Mouse (Mus musculus): ENCODE data around the gene Scai. TPM values are rescaled to one million over a fixed set of nuclear protein-coding genes. Genes with fewer than 3 reads are reported as not detected.

Scai gene
- polyA plus RNA-seq, 1 experiment from 2014 or later = 0.89 TPM

GRCm38 (mm10) chr2:39189961-39190560 is 473 bp downstream of the Scai start:
- ATAC-seq (ENCODE audit: insufficient read depth) = peak; percentile 54
- Histone ChIP-seq H3K4me2 (peak overlapping the region; percentile 93), H3K4me3 (replicated peaks) (peak overlapping the region; percentile 96), H3K36me3 (replicated peaks) (peaks cover 5% of the 10 kb centered on the region; the same call in 1 of the 2 replicates), H3K9me3 (replicated peaks) (no peaks in the 10 kb centered on the region), H3K4me1 (replicated peaks) (peaks cover 18% of the 10 kb centered on the region), H3K27ac (replicated peaks) (peak overlapping the region; percentile 79), H3K27me3 (no peaks in the 10 kb centered on the region), H3K9ac (peak overlapping the region; percentile 91)
- under 1% methylated on average over 39 of the region's 39 CpGs for WGBS (ENCODE audit: insufficient replicate concordance)

GRCm38 (mm10) chr2:39185942-39186341 is 4.6 kb downstream of the Scai start:
- whole genome bisulfite sequencing (ENCODE audit: insufficient replicate concordance) = 57% methylated on average over 3 of the region's 3 CpGs
- no peak overlapping the region for H3K27ac ChIP-seq (replicated peaks)
- H3K27me3 ChIP-seq = no peaks in the 10 kb centered on the region
- H3K4me1 ChIP-seq (replicated peaks) = peaks cover 16% of the 10 kb centered on the region
- no peak overlapping the region for H3K4me3 ChIP-seq (replicated peaks)
- H3K36me3 ChIP-seq (replicated peaks) = no peaks in the 10 kb centered on the region
- no peak overlapping the region for H3K4me2 ChIP-seq
- H3K9me3 ChIP-seq (replicated peaks) = no peaks in the 10 kb centered on the region
- no peak overlapping the region for H3K9ac ChIP-seq
- no peak for ATAC-seq (ENCODE audit: insufficient read depth)

DNA sequence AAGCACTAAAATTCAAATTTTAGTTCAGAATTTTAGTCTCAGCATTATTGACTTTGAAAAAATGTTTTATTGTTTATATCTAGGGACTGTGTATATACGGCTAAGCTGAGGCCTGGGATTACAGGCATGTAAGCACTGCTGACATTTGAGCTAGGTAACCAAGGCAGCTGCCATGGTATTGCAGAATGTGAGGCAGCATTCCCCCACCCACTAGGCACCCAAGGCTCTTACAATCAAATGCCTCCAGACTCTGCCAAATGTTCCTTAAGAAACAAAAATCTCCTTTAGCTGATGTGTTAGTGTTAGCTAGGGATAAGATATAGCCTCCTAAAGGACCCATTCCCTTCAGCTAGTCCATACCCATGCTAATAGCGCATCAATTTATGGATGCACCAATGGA is 6.9 kb downstream of the Scai start:
- Histone ChIP-seq H3K27ac (replicated peaks) (no peak overlapping the region), H3K4me2 (no peak overlapping the region), H3K4me3 (replicated peaks) (no peak overlapping the region), H3K9ac (no peak overlapping the region), H3K36me3 (replicated peaks) (no peaks in the 10 kb centered on the region), H3K27me3 (no peaks in the 10 kb centered on the region), H3K9me3 (replicated peaks) (no peaks in the 10 kb centered on the region), H3K4me1 (replicated peaks) (no peaks in the 10 kb centered on the region)
- no peak for ATAC-seq (ENCODE audit: insufficient read depth)
- 86% methylated on average over 2 of the region's 2 CpGs for WGBS (ENCODE audit: insufficient replicate concordance)

- ATAC-seq (ENCODE audit: insufficient read depth) = no peak
- Histone ChIP-seq H3K4me2 (no peak overlapping the region), H3K9ac (no peak overlapping the region), H3K4me3 (replicated peaks) (no peak overlapping the region), H3K36me3 (replicated peaks) (no peaks in the 10 kb centered on the region), H3K27me3 (no peaks in the 10 kb centered on the region), H3K9me3 (replicated peaks) (no peaks in the 10 kb centered on the region), H3K27ac (replicated peaks) (no peak overlapping the region), H3K4me1 (replicated peaks) (no peaks in the 10 kb centered on the region)
- WGBS (ENCODE audit: insufficient replicate concordance) = 77% methylated on average over 1 of the region's 1 CpGs
These were observed 29.5 kb downstream of the Scai start for GRCm38 (mm10) chr2:39160996-39161395.

GRCm38 (mm10) chr2:39157916-39158315 is 32.6 kb downstream of the Scai start:
- no peaks in the 10 kb centered on the region for H3K4me1 ChIP-seq (replicated peaks)
- no peak overlapping the region for H3K4me3 ChIP-seq (replicated peaks)
- no peak overlapping the region for H3K9ac ChIP-seq
- no peaks in the 10 kb centered on the region for H3K9me3 ChIP-seq (replicated peaks)
- no peaks in the 10 kb centered on the region for H3K27me3 ChIP-seq
- no peak overlapping the region for H3K4me2 ChIP-seq
- no peak for ATAC-seq (ENCODE audit: insufficient read depth)
- WGBS (ENCODE audit: insufficient replicate concordance) = 72% methylated on average over 1 of the region's 1 CpGs
- no peak overlapping the region for H3K27ac ChIP-seq (replicated peaks)
- H3K36me3 ChIP-seq (replicated peaks) = no peaks in the 10 kb centered on the region

DNA sequence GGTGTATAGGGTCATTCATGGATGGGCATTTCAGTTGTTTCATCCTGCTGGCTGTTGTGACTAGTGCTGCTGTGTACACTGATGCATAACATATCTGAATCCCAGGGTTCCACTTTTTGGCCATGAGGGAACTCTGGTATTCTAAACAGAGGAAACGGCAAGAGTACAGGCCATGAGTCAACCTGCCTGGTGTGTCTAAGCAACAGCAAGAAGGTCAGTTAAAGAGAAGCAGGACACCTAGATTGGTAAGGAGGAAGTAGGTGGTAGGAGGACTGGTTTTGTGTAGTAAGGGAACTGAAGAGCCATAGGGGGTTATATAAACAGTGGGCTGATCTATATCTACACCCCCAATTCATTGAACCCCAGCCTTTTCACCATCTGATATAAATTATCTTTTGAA is 33.7 kb downstream of the Scai start:
- no peak overlapping the region for H3K9ac ChIP-seq
- H3K4me1 ChIP-seq (replicated peaks) = no peaks in the 10 kb centered on the region
- H3K27ac ChIP-seq (replicated peaks) = no peak overlapping the region
- H3K36me3 ChIP-seq (replicated peaks) = no peaks in the 10 kb centered on the region
- ATAC-seq (ENCODE audit: insufficient read depth) = no peak
- no peaks in the 10 kb centered on the region for H3K9me3 ChIP-seq (replicated peaks)
- H3K27me3 ChIP-seq = no peaks in the 10 kb centered on the region
- no peak overlapping the region for H3K4me3 ChIP-seq (replicated peaks)
- WGBS (ENCODE audit: insufficient replicate concordance) = 45% methylated on average over 1 of the region's 1 CpGs
- no peak overlapping the region for H3K4me2 ChIP-seq

DNA sequence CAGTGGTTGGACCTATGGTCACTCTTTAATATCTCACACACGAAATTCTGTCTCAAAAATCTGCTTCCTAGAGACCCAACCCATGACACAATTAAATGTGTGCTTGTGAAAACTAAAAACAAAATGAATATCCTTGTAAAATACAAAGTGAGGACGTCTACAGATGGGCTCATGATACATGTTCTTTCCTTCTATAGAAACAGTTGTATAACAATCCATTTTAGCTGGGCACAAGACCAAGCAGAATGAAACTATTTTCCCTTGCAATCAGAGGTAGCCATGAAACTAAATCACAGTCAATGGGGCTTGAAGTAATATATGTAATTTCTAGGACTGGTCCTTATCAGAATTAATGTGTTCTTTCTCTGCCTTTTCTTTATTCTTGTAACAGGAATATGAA is 39.6 kb downstream of the Scai start:
- ATAC-seq (ENCODE audit: insufficient read depth) = no peak
- Histone ChIP-seq H3K36me3 (replicated peaks) (no peaks in the 10 kb centered on the region), H3K9me3 (replicated peaks) (no peaks in the 10 kb centered on the region), H3K9ac (no peak overlapping the region), H3K4me2 (no peak overlapping the region), H3K4me1 (replicated peaks) (no peaks in the 10 kb centered on the region), H3K27me3 (no peaks in the 10 kb centered on the region), H3K27ac (replicated peaks) (no peak overlapping the region), H3K4me3 (replicated peaks) (no peak overlapping the region)
- 40% methylated on average over 2 of the region's 2 CpGs for WGBS (ENCODE audit: insufficient replicate concordance)

- no peak overlapping the region for H3K4me2 ChIP-seq
- no peaks in the 10 kb centered on the region for H3K36me3 ChIP-seq (replicated peaks)
- no peaks in the 10 kb centered on the region for H3K4me1 ChIP-seq (replicated peaks)
- no peak overlapping the region for H3K27ac ChIP-seq (replicated peaks)
- peak; percentile 28; the same call in 1 of the 2 replicates for ATAC-seq (ENCODE audit: insufficient read depth)
- no peak overlapping the region for H3K4me3 ChIP-seq (replicated peaks)
- WGBS (ENCODE audit: insufficient replicate concordance) = 6% methylated on average over 2 of the region's 2 CpGs
- no peaks in the 10 kb centered on the region for H3K9me3 ChIP-seq (replicated peaks)
- no peaks in the 10 kb centered on the region for H3K27me3 ChIP-seq
- no peak overlapping the region for H3K9ac ChIP-seq
These were observed 42.5 kb downstream of the Scai start for GRCm38 (mm10) chr2:39148075-39148474.

- no peak overlapping the region for H3K27ac ChIP-seq (replicated peaks)
- H3K27me3 ChIP-seq = no peaks in the 10 kb centered on the region
- no peak overlapping the region for H3K9ac ChIP-seq
- no peak overlapping the region for H3K4me3 ChIP-seq (replicated peaks)
- H3K4me1 ChIP-seq (replicated peaks) = no peaks in the 10 kb centered on the region
- no peak overlapping the region for H3K4me2 ChIP-seq
- 78% methylated on average over 1 of the region's 1 CpGs for WGBS (ENCODE audit: insufficient replicate concordance)
- no peaks in the 10 kb centered on the region for H3K9me3 ChIP-seq (replicated peaks)
- no peak for ATAC-seq (ENCODE audit: insufficient read depth)
- no peaks in the 10 kb centered on the region for H3K36me3 ChIP-seq (replicated peaks)
These were observed 44.1 kb downstream of the Scai start for GRCm38 (mm10) chr2:39146469-39146868.

DNA sequence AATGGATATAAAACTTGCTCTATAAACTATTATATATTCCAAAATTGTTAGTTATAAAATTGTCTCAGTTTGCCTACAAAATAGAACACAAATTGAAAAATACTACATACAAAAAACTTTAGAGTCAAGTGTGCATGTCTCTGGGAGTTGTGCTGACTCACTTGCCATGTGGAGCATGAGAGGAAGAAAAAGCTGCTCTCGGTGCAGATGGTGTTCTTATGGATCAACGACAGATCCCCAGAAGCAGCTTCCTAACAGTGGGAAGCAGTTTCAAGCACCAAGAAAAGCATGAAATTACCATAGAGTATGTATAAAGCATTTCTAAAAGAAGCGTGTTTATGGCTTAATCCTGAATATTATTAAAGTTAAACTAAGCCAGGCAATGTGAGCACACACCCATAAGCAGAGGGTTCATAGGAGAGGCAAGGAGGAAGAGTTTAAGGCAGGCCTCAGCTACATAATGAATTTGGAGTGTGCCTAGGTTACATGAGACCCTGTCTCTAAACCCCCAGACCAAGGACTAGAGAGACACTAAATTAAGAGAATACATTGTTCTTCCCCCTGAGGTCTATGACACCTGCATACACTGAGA is 48.1 kb downstream of the Scai start:
- H3K4me2 ChIP-seq = no peak overlapping the region
- H3K4me3 ChIP-seq (replicated peaks) = no peak overlapping the region
- no peaks in the 10 kb centered on the region for H3K9me3 ChIP-seq (replicated peaks)
- H3K4me1 ChIP-seq (replicated peaks) = no peaks in the 10 kb centered on the region
- H3K36me3 ChIP-seq (replicated peaks) = no peaks in the 10 kb centered on the region
- WGBS (ENCODE audit: insufficient replicate concordance) = 61% methylated on average over 3 of the region's 3 CpGs
- no peaks in the 10 kb centered on the region for H3K27me3 ChIP-seq
- no peak overlapping the region for H3K27ac ChIP-seq (replicated peaks)
- no peak for ATAC-seq (ENCODE audit: insufficient read depth)
- H3K9ac ChIP-seq = no peak overlapping the region

DNA sequence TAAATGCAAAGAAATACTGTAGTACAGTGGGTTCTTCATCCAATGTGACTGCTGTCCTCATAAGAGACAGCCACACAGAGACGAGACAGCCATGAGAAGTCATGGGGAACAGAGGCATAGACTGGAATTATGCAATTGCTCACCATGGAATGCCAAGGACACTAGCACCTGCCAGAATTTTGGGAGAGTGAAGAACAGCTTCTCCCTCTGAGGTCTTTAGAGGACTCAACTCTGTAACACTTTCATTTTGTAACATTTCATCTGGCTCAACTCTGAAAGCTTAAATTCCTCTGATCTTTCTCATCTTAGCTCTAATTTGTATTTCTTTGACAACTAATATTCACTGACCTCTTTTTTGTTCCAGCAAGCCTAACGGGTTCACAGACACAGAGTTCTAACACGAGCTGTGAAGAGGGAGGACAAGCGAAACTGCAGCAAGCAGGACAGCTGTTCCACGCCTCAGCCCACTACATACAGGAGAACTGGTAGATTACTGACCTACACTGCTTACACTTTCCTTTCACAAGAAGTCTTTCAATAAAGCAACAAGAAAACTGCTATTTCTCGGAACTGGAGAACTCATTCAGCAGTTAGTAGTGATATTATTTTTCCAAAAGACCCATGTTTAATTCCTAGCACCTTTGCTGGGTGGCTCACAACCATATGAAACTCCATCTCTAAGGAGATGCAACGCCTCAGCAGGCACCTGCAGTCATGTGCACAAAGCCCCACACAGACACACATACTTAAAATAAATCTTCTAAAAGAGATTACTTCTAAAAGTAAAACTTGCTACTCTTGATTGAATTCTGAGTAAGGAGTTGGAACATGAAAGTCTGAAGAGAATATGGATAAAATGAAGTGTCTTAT is 49.7 kb downstream of the Scai start:
- Histone ChIP-seq H3K9ac (no peak overlapping the region), H3K4me3 (replicated peaks) (no peak overlapping the region), H3K4me2 (no peak overlapping the region), H3K9me3 (replicated peaks) (no peaks in the 10 kb centered on the region), H3K36me3 (replicated peaks) (no peaks in the 10 kb centered on the region), H3K27ac (replicated peaks) (no peak overlapping the region), H3K27me3 (no peaks in the 10 kb centered on the region), H3K4me1 (replicated peaks) (no peaks in the 10 kb centered on the region)
- WGBS (ENCODE audit: insufficient replicate concordance) = 69% methylated on average over 7 of the region's 7 CpGs
- no peak for ATAC-seq (ENCODE audit: insufficient read depth)

Data from liver, embryonic 15.5 days (tissue).